Mouse (Mus musculus) layer of hippocampus, postnatal 10 days (tissue): Measurements from ENCODE around the gene Gm20824. TPM values are rescaled to one million over a fixed set of nuclear protein-coding genes. Genes with fewer than 3 reads are reported as not detected.
"Not testable (repeated sequence)": the region's sequence is repeated elsewhere in the genome, so short reads cannot be mapped to it uniquely, and the experiment has no call there.

Source experiments
- DNase-seq, 2 experiments: peaks; one replicate each; pipeline ENCODE4 v3.0.0; 2021; ENCODE audit warnings: low spot score in 2 of 2
- long read RNA-seq: library from polyadenylated mRNA; stranded (forward); transcript quantifications from one replicate; pipeline ENCODE4 v2.0.0, GENCODE M21; 2023
- total RNA-seq, 2 experiments: library from RNA; stranded (reverse); gene quantifications; 2 replicates each; pipeline ENCODE4 v1.2.3; 2021

The Gm20824 gene
- total RNA-seq = not detected
- long read RNA-seq = 0 reads

- not testable (repeated sequence) for DNase-seq
Measured at GRCm38 (mm10) chrY:8257607-8258006, at the start of gene Gm20824. Gene Gm20824 (plus strand): TSS chrY:8257907.

Other genes starting within 250 kb of the Gm20824 start
- not detected for gene Gm20825, start 186.4 kb upstream of the Gm20824 start, total RNA-seq